Mouse (Mus musculus): ENCODE measurements around the gene Bcor.

DNA sequence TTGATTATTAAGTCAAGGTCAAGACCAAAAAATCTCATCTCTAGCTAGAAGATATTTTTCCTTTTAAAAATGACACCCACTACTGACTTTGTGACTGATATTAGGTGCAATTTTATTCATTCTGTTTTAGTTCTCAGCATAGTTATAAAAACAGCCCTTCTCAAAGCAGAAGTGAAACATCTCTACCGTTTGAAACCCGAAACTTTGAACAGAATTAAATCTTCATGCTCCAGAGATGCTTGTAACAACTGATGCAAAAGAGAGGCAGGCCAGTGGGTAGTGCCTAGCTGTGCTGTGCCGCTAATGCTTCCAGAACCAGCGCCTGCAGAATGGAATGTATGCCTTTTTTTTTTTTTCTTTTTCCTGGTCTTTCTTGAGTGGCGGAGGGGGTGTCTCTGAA lies 78.0 kb downstream of the Bcor start:
- no peak for TF ChIP-seq CTCF (IDR thresholded peaks at IDR 0.05; ENCODE audit: low read depth, low read length)
- TF ChIP-seq POLR2A (IDR thresholded peaks at IDR 0.05; ENCODE audit: extremely low read depth, insufficient read depth, low read length): no peak

Measured in liver, adult 2 months (tissue).